Mouse (Mus musculus) hindbrain, embryonic 11.5 days (tissue): ENCODE data around the gene Tmem211. TPM values are rescaled to one million over a fixed set of nuclear protein-coding genes. Genes with fewer than 3 reads are reported as not detected.

Source experiments
- ATAC-seq: fragments of 200-750 bp; cut with Nextera tagmentation; 2 replicates; pipeline ENCODE4 v1.8.0; 2017; ENCODE audit warnings: mild to moderate bottlenecking, moderate TSS enrichment, moderate library complexity; ENCODE audit not compliant: low FRiP score
- DNase-seq: peaks from one replicate; pipeline ENCODE4 v3.0.0-alpha.2; 2015; ENCODE audit warnings: low spot score
- H3K27ac ChIP-seq: fragments of 300-500 bp; sonication (generic); 2 replicates; pipeline ENCODE4 v1.5.1; 2014; ENCODE audit warnings: mild to moderate bottlenecking, low read depth, low read length
- H3K27me3 ChIP-seq: fragments of 300-500 bp; sonication (generic); 2 replicates; pipeline ENCODE4 v1.6.1; 2014; ENCODE audit warnings: mild to moderate bottlenecking, low read length, moderate library complexity, mixed read lengths; ENCODE audit not compliant: control insufficient read depth, insufficient read depth
- H3K36me3 ChIP-seq: fragments of 300-500 bp; sonication (generic); 2 replicates; pipeline ENCODE4 v1.6.1; 2014; ENCODE audit warnings: mild to moderate bottlenecking, low read length, moderate library complexity, mixed read lengths; ENCODE audit not compliant: control insufficient read depth, insufficient read depth
- H3K4me1 ChIP-seq: fragments of 300-500 bp; sonication (generic); replicated peaks from 2 replicates; pipeline ENCODE4 v1.6.1; 2014; ENCODE audit warnings: low read length, mixed read lengths; ENCODE audit not compliant: control insufficient read depth, insufficient read depth
- H3K4me2 ChIP-seq: fragments of 300-500 bp; sonication (generic); replicated peaks from 2 replicates; pipeline ENCODE4 v1.6.1; 2014; ENCODE audit warnings: mild to moderate bottlenecking, low read depth, low read length
- H3K4me3 ChIP-seq: fragments of 300-500 bp; sonication (generic); 2 replicates; pipeline ENCODE4 v1.5.1; 2014; ENCODE audit warnings: low read depth, low read length
- H3K9ac ChIP-seq: fragments of 300-500 bp; sonication (generic); 2 replicates; pipeline ENCODE4 v1.6.1; 2014; ENCODE audit warnings: low read depth, low read length
- H3K9me3 ChIP-seq: fragments of 300-500 bp; sonication (generic); 2 replicates; pipeline ENCODE4 v1.6.1; 2016; ENCODE audit warnings: low read length; ENCODE audit not compliant: control insufficient read depth
- WGBS: fragments of 180-500 bp; shearing (Covaris S2); extraction: QIAGEN DNeasy Blood & Tissue Kit; methylation state at CpG from one replicate; pipeline ENCODE4 v1.1.7; 2014; 5-methylcytosine and 5-hydroxymethylcytosine counted together
- polyA plus RNA-seq: library from polyadenylated mRNA; unstranded; fragments of >200 nt; fragmentation: Nextera tagmentation; extraction: Ambion mirVana; gene quantifications from 2 replicates; pipeline ENCODE4 v1.2.1, GENCODE M21; 2014

Gene Tmem211
- polyA plus RNA-seq, 1 experiment from 2014 or later = not detected

GRCm38 (mm10) chr5:113195451-113195850, 31.3 kb upstream of the Tmem211 start:
- WGBS = 91% methylated on average over 12 of the region's 12 CpGs
- Histone ChIP-seq H3K9me3 (no peaks in the 10 kb centered on the region), H3K27me3 (no peaks in the 10 kb centered on the region), H3K4me2 (no peak overlapping the region), H3K9ac (no peak overlapping the region), H3K27ac (no peak overlapping the region), H3K4me1 (no peaks in the 10 kb centered on the region), H3K36me3 (no peaks in the 10 kb centered on the region), H3K4me3 (no peak overlapping the region)
- DNase-seq (no peak), ATAC-seq (no peak)

GRCm38 (mm10) chr5:113195907-113196306, 30.8 kb upstream of the Tmem211 start:
- H3K9ac ChIP-seq = no peak overlapping the region
- no peaks in the 10 kb centered on the region for H3K36me3 ChIP-seq
- whole genome bisulfite sequencing = 96% methylated on average over 6 of the region's 6 CpGs
- DNase-seq = no peak
- H3K9me3 ChIP-seq = no peaks in the 10 kb centered on the region
- no peaks in the 10 kb centered on the region for H3K27me3 ChIP-seq
- no peak overlapping the region for H3K4me3 ChIP-seq
- H3K4me2 ChIP-seq = no peak overlapping the region
- no peaks in the 10 kb centered on the region for H3K4me1 ChIP-seq
- no peak overlapping the region for H3K27ac ChIP-seq
- no peak for ATAC-seq

- Histone ChIP-seq H3K27ac (no peak overlapping the region), H3K36me3 (no peaks in the 10 kb centered on the region), H3K9ac (no peak overlapping the region), H3K4me1 (no peaks in the 10 kb centered on the region), H3K27me3 (no peaks in the 10 kb centered on the region), H3K9me3 (no peaks in the 10 kb centered on the region), H3K4me3 (no peak overlapping the region), H3K4me2 (no peak overlapping the region)
- ATAC-seq (no peak), DNase-seq (no peak)
- 76% methylated on average over 9 of the region's 9 CpGs for WGBS
These were observed 29.6 kb upstream of the Tmem211 start for GRCm38 (mm10) chr5:113196916-113197794.

- Histone ChIP-seq H3K4me3 (no peak overlapping the region), H3K9me3 (no peaks in the 10 kb centered on the region), H3K4me2 (no peak overlapping the region), H3K27me3 (no peaks in the 10 kb centered on the region), H3K27ac (no peak overlapping the region), H3K9ac (no peak overlapping the region), H3K4me1 (no peaks in the 10 kb centered on the region), H3K36me3 (no peaks in the 10 kb centered on the region)
- ATAC-seq = no peak
- DNase-seq = no peak
- 50% methylated on average over 8 of the region's 8 CpGs for WGBS
These were observed 27.5 kb upstream of the Tmem211 start for GRCm38 (mm10) chr5:113199126-113199771.

- Histone ChIP-seq H3K27ac (no peak overlapping the region), H3K4me2 (no peak overlapping the region), H3K9ac (no peak overlapping the region), H3K27me3 (no peaks in the 10 kb centered on the region), H3K9me3 (no peaks in the 10 kb centered on the region), H3K4me3 (no peak overlapping the region), H3K36me3 (no peaks in the 10 kb centered on the region), H3K4me1 (no peaks in the 10 kb centered on the region)
- ATAC-seq (no peak), DNase-seq (no peak)
- WGBS = 90% methylated on average over 10 of the region's 10 CpGs
These were observed 27.0 kb upstream of the Tmem211 start for GRCm38 (mm10) chr5:113199772-113200134.

GRCm38 (mm10) chr5:113204193-113204592, 22.5 kb upstream of the Tmem211 start:
- WGBS = 92% methylated on average over 9 of the region's 9 CpGs
- H3K27ac ChIP-seq = no peak overlapping the region
- H3K4me2 ChIP-seq = no peak overlapping the region
- DNase-seq (no peak), ATAC-seq (no peak)
- no peaks in the 10 kb centered on the region for H3K9me3 ChIP-seq
- H3K36me3 ChIP-seq = no peaks in the 10 kb centered on the region
- no peak overlapping the region for H3K4me3 ChIP-seq
- H3K9ac ChIP-seq = no peak overlapping the region
- H3K27me3 ChIP-seq = no peaks in the 10 kb centered on the region
- H3K4me1 ChIP-seq = no peaks in the 10 kb centered on the region; the same call in 1 of the 2 replicates

GRCm38 (mm10) chr5:113206670-113207352, 19.9 kb upstream of the Tmem211 start:
- H3K36me3 ChIP-seq = no peaks in the 10 kb centered on the region
- ATAC-seq (no peak), DNase-seq (no peak)
- no peak overlapping the region for H3K9ac ChIP-seq
- 72% methylated on average over 9 of the region's 9 CpGs for WGBS
- H3K27ac ChIP-seq = no peak overlapping the region
- H3K4me1 ChIP-seq = no peaks in the 10 kb centered on the region; the same call in 1 of the 2 replicates
- no peak overlapping the region for H3K4me2 ChIP-seq
- H3K4me3 ChIP-seq = no peak overlapping the region
- H3K27me3 ChIP-seq = no peaks in the 10 kb centered on the region
- no peaks in the 10 kb centered on the region for H3K9me3 ChIP-seq

GRCm38 (mm10) chr5:113208048-113208447, 18.7 kb upstream of the Tmem211 start:
- no peak overlapping the region for H3K9ac ChIP-seq
- no peak overlapping the region for H3K4me2 ChIP-seq
- DNase-seq = no peak
- WGBS = 87% methylated on average over 4 of the region's 4 CpGs
- no peak for ATAC-seq
- H3K27me3 ChIP-seq = no peaks in the 10 kb centered on the region
- no peaks in the 10 kb centered on the region; the same call in 1 of the 2 replicates for H3K4me1 ChIP-seq
- no peak overlapping the region for H3K27ac ChIP-seq
- no peaks in the 10 kb centered on the region for H3K36me3 ChIP-seq
- H3K9me3 ChIP-seq = no peaks in the 10 kb centered on the region
- no peak overlapping the region for H3K4me3 ChIP-seq
